Mouse (Mus musculus) erythroblast, embryonic 14.5 days (primary cell): ENCODE results near the gene Spata31d1b. TPM values are rescaled to one million over a fixed set of nuclear protein-coding genes. Genes with fewer than 3 reads are reported as not detected.
"Not testable (repeated sequence)": the region's sequence is repeated elsewhere in the genome, so short reads cannot be mapped to it uniquely, and the experiment has no call there.

ENCODE experiments used
- H3K27me3 ChIP-seq: 2 replicates; pipeline ENCODE4 v1.6.1; 2012; ENCODE audit warnings: inconsistent platforms; ENCODE audit not compliant: control insufficient read depth
- H3K36me3 ChIP-seq: 2 replicates; pipeline ENCODE4 v1.6.1; 2012; ENCODE audit warnings: mild to moderate bottlenecking, inconsistent platforms; ENCODE audit not compliant: control insufficient read depth
- H3K4me1 ChIP-seq: 2 replicates; pipeline ENCODE4 v1.6.1; 2012; ENCODE audit warnings: inconsistent platforms; ENCODE audit not compliant: control insufficient read depth
- H3K4me3 ChIP-seq: replicated peaks from 2 replicates; pipeline ENCODE3; 2012; ENCODE audit warnings: moderate library complexity, mild to moderate bottlenecking, inconsistent platforms
- H3K9me3 ChIP-seq: 2 replicates; pipeline ENCODE4 v1.6.1; 2012; ENCODE audit warnings: low read length, inconsistent platforms, mixed read lengths; ENCODE audit not compliant: control insufficient read depth
- GATA1 ChIP-seq: IDR thresholded peaks from 2 replicates; pipeline ENCODE4 v1.6.1; 2012; ENCODE audit warnings: low read length, inconsistent platforms, mixed read lengths
- TAL1 ChIP-seq: IDR thresholded peaks from 3 replicates; pipeline ENCODE4 v1.6.1; 2012; ENCODE audit warnings: low read length, inconsistent platforms, mixed read lengths
- polyA plus RNA-seq: library from polyadenylated mRNA; stranded (reverse); fragments of >175 nt; gene quantifications from 2 replicates; pipeline ENCODE4 v1.2.3, GENCODE M21; 2012

Gene Spata31d1b
- polyA plus RNA-seq, 1 experiment: not detected

DNA sequence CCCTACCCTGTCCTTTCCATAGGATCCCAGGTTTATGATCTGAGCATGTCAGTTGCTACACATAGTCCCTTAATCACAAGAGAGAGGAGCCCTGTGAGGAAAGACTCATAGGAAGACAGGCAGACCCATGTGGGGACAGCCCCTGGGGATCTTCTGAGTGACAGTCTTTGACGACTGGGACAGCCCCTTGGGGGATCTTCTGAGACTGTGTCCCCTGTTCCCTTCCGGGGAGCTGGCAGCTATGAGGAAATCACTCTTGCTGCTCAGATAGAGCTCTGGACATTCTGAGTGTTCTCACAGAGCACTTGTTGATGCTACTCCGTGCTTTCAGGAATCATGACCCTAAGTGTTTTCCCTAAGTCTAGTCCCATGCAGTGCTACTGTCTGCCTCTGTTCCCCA lies 1.6 kb downstream of the Spata31d1b start:
- TF ChIP-seq GATA1 (no peak), TAL1 (no peak)
- no peaks in the 10 kb centered on the region for H3K36me3 ChIP-seq
- H3K27me3 ChIP-seq: peaks cover 23% of the 10 kb centered on the region

GRCm38 (mm10) chr13:59718857-59719440 lies 6.9 kb downstream of the Spata31d1b start:
- H3K9me3 ChIP-seq, H3K4me3 ChIP-seq, H3K36me3 ChIP-seq, H3K27me3 ChIP-seq: not testable (repeated sequence)
- H3K4me1 ChIP-seq: peaks cover 51% of the 10 kb centered on the region

More for the DNA sequence above, 1.6 kb downstream of the Spata31d1b start:
- Histone ChIP-seq H3K4me1 (peaks cover 18% of the 10 kb centered on the region), H3K9me3 (no peaks in the 10 kb centered on the region), H3K4me3 (no peak overlapping the region)

DNA sequence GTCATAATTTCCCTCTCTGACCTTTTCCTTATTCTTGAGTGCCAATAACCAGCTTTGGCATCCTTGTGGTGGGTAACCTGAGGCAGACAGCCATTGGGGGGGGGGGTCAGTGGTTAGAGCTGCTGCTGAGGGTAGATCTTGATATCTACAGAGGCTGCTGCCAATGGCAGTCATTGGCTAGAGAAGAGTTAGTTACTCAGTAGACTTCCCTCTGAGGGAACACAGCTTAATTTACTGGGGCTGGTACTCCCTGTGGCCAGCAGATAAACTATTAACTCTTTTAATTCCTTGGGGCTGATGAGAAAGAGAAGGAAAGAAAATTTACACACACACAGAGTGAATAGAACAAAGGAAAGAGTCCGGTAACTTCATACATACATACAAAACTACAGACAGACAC lies 7.4 kb downstream of the Spata31d1b start:
- no peak for TF ChIP-seq TAL1
- no peak for TF ChIP-seq GATA1
- H3K4me1 ChIP-seq: peaks cover 54% of the 10 kb centered on the region
- no peaks in the 10 kb centered on the region for H3K36me3 ChIP-seq
- no peaks in the 10 kb centered on the region for H3K9me3 ChIP-seq
- peaks cover 5% of the 10 kb centered on the region for H3K27me3 ChIP-seq
- H3K4me3 ChIP-seq: no peak overlapping the region

- H3K4me3 ChIP-seq, H3K36me3 ChIP-seq, H3K9me3 ChIP-seq: not testable (repeated sequence)
- peaks cover 25% of the 10 kb centered on the region for H3K27me3 ChIP-seq
- H3K4me1 ChIP-seq: peaks cover 54% of the 10 kb centered on the region
These were observed 10.0 kb downstream of the Spata31d1b start for GRCm38 (mm10) chr13:59722089-59722488.

GRCm38 (mm10) chr13:59726139-59726867 lies 14.2 kb downstream of the Spata31d1b start:
- no peaks in the 10 kb centered on the region for H3K9me3 ChIP-seq
- TF ChIP-seq TAL1 (no peak), GATA1 (no peak)
- peaks cover 33% of the 10 kb centered on the region for H3K27me3 ChIP-seq
- peaks cover 59% of the 10 kb centered on the region for H3K4me1 ChIP-seq
- H3K36me3 ChIP-seq: no peaks in the 10 kb centered on the region
- H3K4me3 ChIP-seq: no peak overlapping the region

DNA sequence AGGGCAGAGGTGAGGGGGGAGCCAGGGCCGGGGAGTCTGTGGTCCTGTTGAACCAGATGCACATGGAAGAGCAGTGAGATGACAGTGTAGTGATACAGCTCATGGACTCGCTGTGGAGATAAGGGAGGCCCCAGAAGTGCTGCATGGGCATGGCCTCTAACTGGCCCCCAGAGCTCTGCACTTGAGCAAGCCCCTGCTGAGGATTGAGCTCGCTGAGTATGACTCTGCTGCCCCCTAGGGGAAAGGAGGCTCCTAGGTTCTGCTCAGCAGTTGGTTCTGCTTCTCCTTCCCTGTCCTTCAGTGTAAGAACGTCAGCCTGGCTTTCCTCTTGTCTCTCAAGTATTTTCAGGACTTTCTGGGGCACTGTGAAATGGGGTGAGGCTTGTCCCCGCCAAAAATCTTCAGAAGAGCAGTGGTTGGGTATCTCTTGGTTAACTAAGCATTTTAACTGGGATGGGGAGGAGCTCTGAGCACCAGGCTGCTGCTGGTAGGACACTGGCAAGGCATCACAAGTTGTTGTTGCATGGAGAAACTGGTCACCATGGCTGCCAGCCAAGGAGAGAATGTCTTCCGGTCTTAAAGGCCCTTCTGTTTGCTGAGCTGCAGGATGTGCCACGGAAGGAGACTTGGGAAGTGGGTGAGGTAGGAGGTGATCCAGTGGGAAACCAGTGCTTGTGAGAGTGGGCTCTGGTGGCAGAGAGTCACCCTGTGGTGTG lies 16.5 kb downstream of the Spata31d1b start:
- no peaks in the 10 kb centered on the region for H3K9me3 ChIP-seq
- H3K4me3 ChIP-seq: no peak overlapping the region
- TF ChIP-seq GATA1 (no peak), TAL1 (no peak)
- H3K27me3 ChIP-seq: peaks cover 33% of the 10 kb centered on the region
- H3K4me1 ChIP-seq: peaks cover 66% of the 10 kb centered on the region
- no peaks in the 10 kb centered on the region for H3K36me3 ChIP-seq

DNA sequence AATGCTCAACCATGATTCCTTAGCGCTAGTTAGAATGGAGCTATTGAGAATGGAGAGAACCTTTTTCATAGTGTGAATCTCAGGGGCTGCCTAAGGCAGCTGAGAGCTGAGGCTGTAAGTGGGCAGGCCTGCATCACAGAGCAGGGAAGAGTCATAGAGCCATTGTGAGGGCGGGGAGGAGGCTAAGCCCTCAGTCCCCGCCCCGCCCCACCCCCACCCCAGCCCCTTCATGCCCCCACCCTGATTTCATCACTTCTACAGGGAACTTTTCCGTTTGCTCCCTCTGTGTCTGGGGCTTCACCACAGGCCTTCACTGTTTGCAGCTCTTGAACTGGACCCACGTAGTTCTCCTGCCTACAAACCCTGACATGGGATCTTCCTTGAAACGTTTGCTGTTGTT lies 19.6 kb downstream of the Spata31d1b start, which contains the start of gene Spata31d1d:
Spata31d1d (minus strand) TSS at position 101 of the 400 bp plus-strand sequence.
- H3K4me3 ChIP-seq: no peak within 1 kb of the TSS
- peaks cover 12% of the 10 kb centered on the region for H3K27me3 ChIP-seq
- peaks cover 81% of the 10 kb centered on the region for H3K4me1 ChIP-seq
- H3K36me3 ChIP-seq: no peaks in the 10 kb centered on the region
- H3K9me3 ChIP-seq: no peaks in the 10 kb centered on the region
- TF ChIP-seq TAL1: no peak
- no peak for TF ChIP-seq GATA1

DNA sequence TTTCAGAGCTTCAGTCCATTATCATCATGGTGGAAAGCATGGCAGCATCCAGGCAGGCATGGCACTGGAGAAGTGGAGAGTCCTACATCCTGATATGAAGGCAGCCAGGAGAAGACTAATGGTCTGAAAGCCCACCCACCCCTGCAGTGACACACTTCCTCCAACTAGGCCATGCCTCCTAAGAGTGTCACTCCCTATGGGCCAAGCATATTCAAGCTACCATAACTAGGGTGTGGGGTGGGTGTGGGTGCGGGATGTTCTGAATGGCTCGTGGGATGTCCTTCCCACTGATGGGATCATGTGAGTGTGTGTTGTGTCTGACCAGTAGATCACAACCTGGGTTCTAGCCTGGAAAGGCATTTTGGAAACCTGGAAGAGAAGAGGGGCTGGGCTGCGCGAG lies 21.9 kb downstream of the Spata31d1b start:
- TF ChIP-seq TAL1: no peak
- no peak for TF ChIP-seq GATA1
- Histone ChIP-seq H3K9me3 (no peaks in the 10 kb centered on the region), H3K27me3 (no peaks in the 10 kb centered on the region), H3K4me1 (peaks cover 91% of the 10 kb centered on the region), H3K36me3 (no peaks in the 10 kb centered on the region; the same call in 1 of the 2 replicates), H3K4me3 (peak overlapping the region; percentile 35)

- peak overlapping the region; percentile 26 for H3K4me3 ChIP-seq
- H3K27me3 ChIP-seq, H3K9me3 ChIP-seq, H3K36me3 ChIP-seq: not testable (repeated sequence)
- H3K4me1 ChIP-seq: peaks cover 91% of the 10 kb centered on the region
These were observed 22.3 kb downstream of the Spata31d1b start for GRCm38 (mm10) chr13:59734347-59734746.
